Comparison of ENCODE assay signal across 21 mouse cellular contexts in genomic region chr3:107685652-107686051, GRCm38 (mm10). TPM values are rescaled to one million over a fixed set of nuclear protein-coding genes. Genes with fewer than 3 reads are reported as not detected.
"Had no signal": no experiment of that assay in that cellular context is flagged by ENCODE, and none has a peak within 500 bp of the region (broad histone marks: within the 10 kb centered on the region; RNA-seq: fewer than 3 reads in every experiment).

No protein-coding gene starts in this region.

- H3K4me2 ChIP-seq: midbrain, embryonic 12.5 days; neural tube, embryonic 13.5 days; stomach, embryonic 15.5 days had no signal

- H3K36me3 ChIP-seq: midbrain, embryonic 12.5 days; neural tube, embryonic 13.5 days; stomach, embryonic 15.5 days had no signal

- H3K4me3 ChIP-seq: midbrain, embryonic 12.5 days; neural tube, embryonic 13.5 days; stomach, embryonic 15.5 days had no signal

- H3K9me3 ChIP-seq: midbrain, embryonic 12.5 days; neural tube, embryonic 13.5 days; stomach, embryonic 15.5 days had no signal

- H3K27ac ChIP-seq: liver, embryonic 14.5 days; midbrain, embryonic 12.5 days; neural tube, embryonic 13.5 days; stomach, embryonic 15.5 days had no signal

- ATAC-seq: intestine, postnatal 0 days; midbrain, embryonic 16.5 days had no signal

- DNase-seq: kidney, adult 8-10 months; kidney, postnatal 25 days; lung, adult 18-20 months; retina, postnatal 1 day; thymus, postnatal 36 days had no signal

- H3K9ac ChIP-seq: liver, embryonic 14.5 days; midbrain, embryonic 12.5 days; neural tube, embryonic 13.5 days; stomach, embryonic 15.5 days had no signal

- H3K27me3 ChIP-seq: midbrain, embryonic 12.5 days; neural tube, embryonic 13.5 days; stomach, embryonic 15.5 days had no signal

RNA-seq across cellular contexts. Expression of gene Gm10961, which starts 54.5 kb away (rescaled TPM):
- total RNA-seq: layer of hippocampus, adult 18-20 months; layer of hippocampus, postnatal 10 days; left cerebral cortex, postnatal 10 days; liver, adult 2 months; megakaryocyte-erythroid progenitor cell, adult 5-6 weeks had no signal
- polyA plus RNA-seq: intestine, postnatal 0 days; limb, embryonic 11.5 days; liver, adult 2 months; liver, embryonic 14.5 days; lung, embryonic 16.5 days; midbrain, embryonic 12.5 days; midbrain, embryonic 16.5 days; neural tube, embryonic 13.5 days; spleen, adult 2 months; stomach, embryonic 15.5 days; testis, adult 2 months; thymus, postnatal 0 days had no signal
